ENCODE assay signal across 9 mouse cellular contexts in genomic region chr4:148607758-148608157, GRCm38 (mm10). TPM values are rescaled to one million over a fixed set of nuclear protein-coding genes. Genes with fewer than 3 reads are reported as not detected.
DNase-seq lines count a peak whose midpoint lies in the region; ATAC-seq and TF ChIP-seq lines count a peak whose summit lies in the region.
"Had no signal": no experiment of that assay in that cellular context is flagged by ENCODE, and none has a peak within 500 bp of the region (broad histone marks: within the 10 kb centered on the region; RNA-seq: fewer than 3 reads in every experiment).

No protein-coding gene starts in this region.

- H3K36me3 ChIP-seq in liver, adult 2 months (ENCODE audit: control insufficient read depth, insufficient read depth, low read length), result peaks cover 41% of the 10 kb centered on the region
- H3K36me3 ChIP-seq in liver, embryonic 12.5 days, result peaks cover 24% of the 10 kb centered on the region

- no peak overlapping the region for H3K4me2 ChIP-seq in liver, embryonic 12.5 days

- H3K79me2 ChIP-seq in liver, adult 2 months (ENCODE audit: control insufficient read depth, insufficient read depth, low read length), result peaks cover 4% of the 10 kb centered on the region; the same call in 1 of the 2 replicates

- peaks cover 19% of the 10 kb centered on the region for H3K4me1 ChIP-seq in liver, adult 2 months (ENCODE audit: control insufficient read depth, insufficient read depth, low read length)
- peaks cover 13% of the 10 kb centered on the region for H3K4me1 ChIP-seq in liver, embryonic 12.5 days
- H3K4me1 ChIP-seq in embryonic fibroblast, embryonic 13.5 days (ENCODE audit: control insufficient read depth, insufficient read depth, low read length), result peaks cover 11% of the 10 kb centered on the region

- no peak overlapping the region for H3K27ac ChIP-seq in liver, adult 2 months (replicated peaks; ENCODE audit: insufficient read depth, low read depth, low read length)
- no peak overlapping the region for H3K27ac ChIP-seq in liver, embryonic 12.5 days
- H3K27ac ChIP-seq in embryonic fibroblast, embryonic 13.5 days (ENCODE audit: insufficient read depth, low read length), result no peak overlapping the region

- intact Hi-C loops in left cerebral cortex, postnatal 4 days (cut with DNase I), result no loop called here

- peak; percentile 68 for DNase-seq in liver, adult 2 months (ENCODE audit: extremely low read depth, low read depth, low spot score)
- peak; percentile 46 to 66 for DNase-seq in adrenal gland, postnatal 4 days (ENCODE audit: low spot score in 2 of 2)
- DNase-seq in left cerebral cortex, postnatal 4 days, result peak; percentile 78
- peak; percentile 75 for DNase-seq in retina, postnatal 1 day
- DNase-seq in urinary bladder, adult 18-20 months (ENCODE audit: low spot score in 2 of 2), result peak; percentile 64 to 73

- H3K27me3 ChIP-seq in liver, adult 2 months (ENCODE audit: control insufficient read depth, insufficient read depth, low read length), result no peaks in the 10 kb centered on the region
- no peaks in the 10 kb centered on the region for H3K27me3 ChIP-seq in liver, embryonic 12.5 days (replicated peaks)

- no peak overlapping the region for H3K4me3 ChIP-seq in liver, adult 2 months (ENCODE audit: insufficient read depth, low read depth, low read length)
- no peak overlapping the region for H3K4me3 ChIP-seq in liver, embryonic 12.5 days
- no peak overlapping the region for H3K4me3 ChIP-seq in embryonic fibroblast, embryonic 13.5 days (ENCODE audit: insufficient read depth, low read length)

- TF ChIP-seq CTCF in liver, adult 2 months (IDR thresholded peaks at IDR 0.05; ENCODE audit: low read depth, low read length), result peak; percentile 97
- peak; percentile 88 for TF ChIP-seq CTCF in embryonic fibroblast, embryonic 13.5 days (IDR thresholded peaks at IDR 0.05; ENCODE audit: borderline replicate concordance, insufficient read depth, low read length)

- ATAC-seq in liver, embryonic 12.5 days, result no peak
- peak; percentile 63 to 82; a peak in 3 of 4 replicates for ATAC-seq in hematopoietic stem cell, adult 5-6 weeks (replicated peaks in 1 of 2; ENCODE audit: insufficient read depth in 1 of 2, low FRiP score in 2 of 2, low TSS enrichment in 1 of 2, low read depth in 1 of 2, poor library complexity in 2 of 2, severe bottlenecking in 2 of 2)

- TF ChIP-seq POLR2A in liver, adult 2 months (IDR thresholded peaks at IDR 0.05; ENCODE audit: extremely low read depth, insufficient read depth, low read length), result no peak
- TF ChIP-seq POLR2A in embryonic fibroblast, embryonic 13.5 days (IDR thresholded peaks at IDR 0.05; ENCODE audit: low read depth, low read length), result no peak

- no peak overlapping the region for H3K9ac ChIP-seq in liver, adult 2 months (ENCODE audit: low read depth, low read length)
- no peak overlapping the region for H3K9ac ChIP-seq in liver, embryonic 12.5 days

- no peaks in the 10 kb centered on the region for H3K9me3 ChIP-seq in liver, embryonic 12.5 days (replicated peaks)

- WGBS in liver, adult 2 months, result 23% methylated on average over 5 of the region's 5 CpGs
- WGBS in liver, embryonic 12.5 days (ENCODE audit: insufficient replicate concordance), result 14% methylated on average over 5 of the region's 5 CpGs

RNA-seq across cellular contexts. Expression of gene Masp2, which starts 5.4 kb away (rescaled TPM):
- total RNA-seq in liver, adult 2 months (2014; rRNA removed), result 191 and 270 TPM in 2 replicates
- 712 and 829 TPM in 2 replicates for polyA plus RNA-seq in liver, adult 2 months (2012; rRNA removed)
- polyA plus RNA-seq in liver, embryonic 12.5 days (2016; fragmentation: Nextera tagmentation; extraction: Ambion mirVana), result 7.7 and 8.5 TPM in 2 replicates
- total RNA-seq in adrenal gland, postnatal 4 days (2021), result 10 to 100 TPM in 1 of 2 experiments, 1 to 10 TPM in 1; 1.1 to 14.8 TPM
- polyA plus RNA-seq in embryonic fibroblast, embryonic 13.5 days (2011; ENCODE audit: insufficient read length, low read depth, missing spikeins), result not detected in 2 replicates
- 0.30 and 0.44 TPM in 2 replicates for total RNA-seq in hematopoietic stem cell, adult 5-6 weeks (2017)
- 1 to 10 TPM; 2.1 to 2.3 TPM for total RNA-seq in left cerebral cortex, postnatal 4 days (2021)

RNA-seq across cellular contexts. Expression of gene Srm, which starts 16.5 kb away (rescaled TPM):
- 11.1 and 14.7 TPM in 2 replicates for total RNA-seq in liver, adult 2 months (2014; rRNA removed)
- polyA plus RNA-seq in liver, adult 2 months (2012; rRNA removed), result 33.1 and 39.5 TPM in 2 replicates
- 358 and 387 TPM in 2 replicates for polyA plus RNA-seq in liver, embryonic 12.5 days (2016; fragmentation: Nextera tagmentation; extraction: Ambion mirVana)
- 10 to 100 TPM; 55.9 to 60.3 TPM for total RNA-seq in adrenal gland, postnatal 4 days (2021)
- polyA plus RNA-seq in embryonic fibroblast, embryonic 13.5 days (2011; ENCODE audit: insufficient read length, low read depth, missing spikeins), result 110 and 114 TPM in 2 replicates
- total RNA-seq in hematopoietic stem cell, adult 5-6 weeks (2017), result 17.2 and 20.2 TPM in 2 replicates
- 100 to 1,000 TPM; 107 to 109 TPM for total RNA-seq in left cerebral cortex, postnatal 4 days (2021)

RNA-seq across cellular contexts. Expression of gene Tardbp, which starts 19.1 kb away (rescaled TPM):
- total RNA-seq in liver, adult 2 months (2014; rRNA removed), result 87.2 and 111 TPM in 2 replicates
- polyA plus RNA-seq in liver, adult 2 months (2012; rRNA removed), result 33.2 and 33.4 TPM in 2 replicates
- polyA plus RNA-seq in liver, embryonic 12.5 days (2016; fragmentation: Nextera tagmentation; extraction: Ambion mirVana), result 220 and 226 TPM in 2 replicates
- total RNA-seq in adrenal gland, postnatal 4 days (2021), result 100 to 1,000 TPM; 280 to 349 TPM
- polyA plus RNA-seq in embryonic fibroblast, embryonic 13.5 days (2011; ENCODE audit: insufficient read length, low read depth, missing spikeins), result 404 and 424 TPM in 2 replicates
- 356 and 659 TPM in 2 replicates for total RNA-seq in hematopoietic stem cell, adult 5-6 weeks (2017)
- total RNA-seq in left cerebral cortex, postnatal 4 days (2021), result 100 to 1,000 TPM; 263 to 324 TPM

RNA-seq across cellular contexts. Expression of gene Gm572, which starts 35.4 kb away (rescaled TPM):
- total RNA-seq in liver, adult 2 months (2014; rRNA removed), result not detected in 2 replicates
- polyA plus RNA-seq in liver, adult 2 months (2012; rRNA removed), result not detected in 2 replicates
- not detected in 2 replicates for polyA plus RNA-seq in liver, embryonic 12.5 days (2016; fragmentation: Nextera tagmentation; extraction: Ambion mirVana)
- under 1 TPM; 0.37 to 0.42 TPM for total RNA-seq in adrenal gland, postnatal 4 days (2021)
- not detected in 2 replicates for polyA plus RNA-seq in embryonic fibroblast, embryonic 13.5 days (2011; ENCODE audit: insufficient read length, low read depth, missing spikeins)
- not detected in 2 replicates for total RNA-seq in hematopoietic stem cell, adult 5-6 weeks (2017)
- total RNA-seq in left cerebral cortex, postnatal 4 days (2021), result not detected
- polyA plus RNA-seq: frontal cortex, adult 2 months had no signal

RNA-seq across cellular contexts. Expression of gene Exosc10, which starts 49.5 kb away (rescaled TPM):
- 12.7 and 16.0 TPM in 2 replicates for total RNA-seq in liver, adult 2 months (2014; rRNA removed)
- polyA plus RNA-seq in liver, adult 2 months (2012; rRNA removed), result 9.1 and 9.8 TPM in 2 replicates
- polyA plus RNA-seq in liver, embryonic 12.5 days (2016; fragmentation: Nextera tagmentation; extraction: Ambion mirVana), result 64.2 and 65.9 TPM in 2 replicates
- total RNA-seq in adrenal gland, postnatal 4 days (2021), result 10 to 100 TPM; 65.5 to 68.1 TPM
- polyA plus RNA-seq in embryonic fibroblast, embryonic 13.5 days (2011; ENCODE audit: insufficient read length, low read depth, missing spikeins), result 50.4 and 50.7 TPM in 2 replicates
- 64.8 and 66.0 TPM in 2 replicates for total RNA-seq in hematopoietic stem cell, adult 5-6 weeks (2017)
- total RNA-seq in left cerebral cortex, postnatal 4 days (2021), result 10 to 100 TPM; 70.7 to 75.5 TPM

Comparison
In these comparisons a context has a peak if more than half of its experiments do, and no peak if none do; other contexts are left out.
1. RNA of gene Masp2, which starts 5.4 kb away (total RNA-seq): 191 to 270 TPM in liver, adult 2 months; 1.1 to 14.8 TPM in adrenal gland, postnatal 4 days, 2.1 to 2.3 TPM in left cerebral cortex, postnatal 4 days and 0.30 to 0.44 TPM in hematopoietic stem cell, adult 5-6 weeks; every median in the first group is over 10 times any median in the second.
2. Peak in every context shown above with its lines, with median percentiles within 50 percentile points of each other: DNase-seq.